Mouse (Mus musculus) cerebellum, postnatal 4 days (tissue): ENCODE measurements around the gene Ptch2.

ENCODE experiments used
- DNase-seq, 2 experiments: peaks; one replicate each; pipeline ENCODE4 v3.0.0; 2022; ENCODE audit warnings: low spot score in 2 of 2, mixed read lengths in 1 of 2

Gene Ptch2

DNA sequence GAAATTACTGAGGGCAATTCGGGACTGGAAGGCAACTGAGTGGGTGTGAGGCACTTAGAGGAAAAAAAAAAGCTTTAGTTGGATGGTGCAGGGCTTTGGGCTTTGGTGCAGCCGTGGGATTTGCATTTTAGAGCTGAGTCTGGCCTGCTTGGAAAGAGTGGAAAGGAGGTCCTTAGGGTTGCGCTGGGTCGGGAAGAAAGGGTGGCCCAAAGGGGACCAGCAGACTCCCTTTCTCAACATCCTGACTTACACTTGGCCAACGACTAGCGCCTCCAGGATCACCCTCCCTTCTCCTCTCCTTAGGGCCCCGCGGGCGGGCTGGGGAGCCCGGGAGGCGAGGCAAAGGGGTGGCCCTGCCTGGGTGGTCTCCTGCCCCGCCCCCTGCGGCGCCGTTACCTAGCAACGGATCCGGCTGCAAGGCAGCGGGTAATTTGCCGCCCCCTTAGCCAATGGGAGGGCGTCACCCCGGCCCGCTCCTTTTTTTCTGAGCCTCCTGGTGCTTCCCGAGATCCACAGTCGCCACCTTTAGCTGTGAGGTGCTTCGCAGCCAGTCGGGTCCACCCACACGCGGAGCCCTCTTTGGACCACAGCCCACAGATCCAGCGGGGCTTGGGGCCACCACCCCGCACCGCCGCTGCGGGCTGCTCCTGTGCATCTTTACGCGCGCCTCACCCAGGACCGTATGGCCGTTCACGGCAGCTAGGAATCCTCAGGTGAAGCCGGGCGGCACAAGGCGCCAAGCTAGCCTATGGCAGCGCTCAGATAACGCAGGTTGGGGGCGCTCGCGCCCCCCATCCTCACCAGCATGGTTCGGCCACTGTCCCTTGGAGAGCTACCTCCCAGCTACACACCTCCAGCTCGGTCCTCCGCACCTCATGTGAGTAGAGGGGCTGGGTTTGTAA is at the start of gene Ptch2:
Gene Ptch2, plus strand, starts transcription at position 525 of the 902 bp plus-strand sequence.
- DNase-seq, result peak; percentile 67 to 89

DNA sequence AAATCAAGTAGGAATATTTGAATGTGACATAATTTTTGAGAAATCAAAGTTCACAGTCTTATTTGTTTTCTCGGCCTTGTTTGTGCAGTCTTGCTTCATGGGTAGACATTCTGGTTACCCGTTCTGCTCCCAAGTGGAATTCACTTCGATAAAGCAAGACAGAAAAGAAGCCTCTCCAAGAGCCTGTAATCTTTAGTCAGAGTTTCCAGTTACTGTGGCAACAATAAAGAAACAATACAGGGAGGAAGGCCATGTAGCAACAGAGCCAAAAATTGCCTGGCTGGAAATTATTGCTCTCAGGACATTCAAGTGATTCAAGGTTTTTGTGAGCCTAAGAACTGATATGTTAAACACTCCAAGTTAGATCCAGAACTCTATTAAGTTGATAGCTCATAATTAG is 47.0 kb upstream of the Ptch2 start:
- DNase-seq, result no peak

DNA sequence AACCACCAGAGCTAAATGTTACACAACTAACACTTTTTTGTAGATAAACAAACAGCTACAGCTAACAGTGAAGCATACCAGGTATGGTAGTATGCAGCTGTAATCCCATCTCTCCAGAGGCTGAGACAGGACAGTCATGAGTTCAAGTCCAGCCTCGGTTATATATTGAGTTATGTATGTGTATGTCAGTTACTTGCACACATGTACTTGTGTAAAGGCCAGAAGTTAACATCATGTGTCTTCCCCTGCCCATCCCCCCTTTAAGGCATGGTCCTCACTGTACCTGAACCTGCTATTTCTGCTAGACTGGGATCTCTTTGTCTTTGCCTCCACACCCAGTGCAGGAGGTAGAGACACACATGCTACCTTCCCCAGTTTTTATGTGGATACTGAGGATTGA is 46.4 kb upstream of the Ptch2 start:
- DNase-seq, result no peak

DNA sequence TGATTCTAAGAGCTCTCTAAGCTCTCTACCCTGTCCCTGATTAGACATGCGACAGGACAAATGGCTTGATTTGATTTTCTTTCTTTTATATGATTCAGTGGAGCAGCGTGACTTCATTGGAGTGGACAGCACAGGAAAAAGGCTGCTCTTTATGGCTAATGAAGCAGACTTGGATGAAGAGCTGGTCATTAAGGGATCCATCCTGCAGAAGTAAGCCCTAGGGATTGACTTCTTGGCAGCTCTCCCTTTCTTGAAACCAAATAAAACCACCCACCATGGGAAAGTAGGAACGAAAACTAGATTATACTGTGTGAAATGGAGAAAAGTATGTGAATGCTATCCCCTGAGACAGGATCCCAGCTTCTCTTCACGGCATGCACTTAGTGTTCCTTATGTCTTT is 43.2 kb upstream of the Ptch2 start:
- DNase-seq, result peak in 1 of 2 experiments; percentile 37

DNA sequence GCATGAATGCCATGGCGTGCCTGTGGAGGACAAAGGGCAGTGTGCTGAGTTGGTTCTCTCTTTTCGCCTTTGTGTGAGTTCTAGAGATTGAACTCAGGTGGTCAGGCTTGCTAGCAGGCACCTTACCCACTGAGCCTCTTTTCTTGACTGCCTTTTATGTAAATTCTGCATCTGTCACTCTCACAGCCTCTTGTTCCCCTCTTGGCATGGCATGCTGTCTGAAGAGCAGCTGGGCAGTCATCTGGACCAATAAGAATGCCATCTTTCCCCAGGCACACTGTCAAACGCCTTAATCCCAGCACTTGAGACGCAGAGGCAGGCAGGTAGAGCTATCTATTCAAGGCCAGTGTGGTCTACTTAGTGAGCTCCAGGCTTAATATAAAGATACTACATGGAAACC is 41.9 kb upstream of the Ptch2 start:
- DNase-seq, result peak in 1 of 2 experiments; percentile 8

DNA sequence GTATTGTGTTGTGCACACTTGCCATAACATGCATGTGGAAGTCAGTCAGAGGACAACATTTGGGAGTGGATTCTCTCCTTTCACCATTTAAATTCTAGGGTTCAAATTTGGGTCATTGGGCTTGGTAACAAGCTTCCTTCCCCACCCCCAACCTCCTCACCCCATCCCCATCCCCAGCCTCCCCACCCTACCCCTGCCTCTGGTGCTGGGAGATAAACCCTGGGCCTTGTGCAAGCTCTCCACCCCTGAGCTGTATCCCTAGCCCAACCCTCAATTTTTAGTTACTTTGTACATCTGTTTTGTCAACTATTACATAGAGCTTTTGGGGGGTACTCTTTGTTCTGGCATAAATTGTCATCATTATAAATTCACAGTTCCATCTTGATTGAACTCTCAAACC is 39.8 kb upstream of the Ptch2 start:
- no peak for DNase-seq

DNA sequence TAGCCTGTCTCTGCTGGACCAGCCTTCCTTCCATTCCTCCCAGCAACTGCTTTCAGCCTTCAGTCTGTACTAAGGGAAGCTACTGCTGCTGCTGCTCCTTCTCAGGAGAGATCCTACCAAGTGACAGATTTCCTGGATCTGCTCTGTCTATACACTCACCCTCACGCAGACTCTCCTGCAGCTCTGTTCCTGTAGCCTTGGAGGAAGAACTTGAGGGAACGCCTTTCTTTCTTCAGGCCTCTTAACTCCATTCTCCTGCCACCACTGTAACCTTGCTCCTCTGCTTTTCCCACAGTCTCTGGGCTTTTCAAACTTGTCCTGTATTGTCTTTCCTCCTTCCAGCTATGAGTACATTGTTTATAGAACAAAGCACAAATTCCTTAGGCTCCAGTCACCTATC is 39.4 kb upstream of the Ptch2 start:
- no peak for DNase-seq

DNA sequence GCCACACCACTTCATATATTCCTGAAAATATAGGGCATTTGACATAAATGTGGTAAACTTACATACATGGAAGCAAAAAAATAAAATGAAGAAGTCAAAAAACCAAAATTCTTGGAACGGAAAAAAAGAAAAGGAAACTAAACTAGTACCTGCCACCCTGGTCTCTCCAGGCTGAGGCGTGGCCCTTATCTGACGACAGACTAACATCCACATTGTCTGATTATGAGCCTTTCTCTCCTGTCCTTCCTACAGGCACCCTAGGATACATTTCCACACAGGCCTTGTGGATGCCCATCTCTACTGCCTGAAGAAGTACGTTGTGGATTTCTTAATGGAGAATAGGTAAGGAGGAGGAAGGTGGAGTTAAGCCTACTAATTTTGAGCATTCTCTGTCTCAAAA is 37.4 kb upstream of the Ptch2 start:
- no peak for DNase-seq

DNA sequence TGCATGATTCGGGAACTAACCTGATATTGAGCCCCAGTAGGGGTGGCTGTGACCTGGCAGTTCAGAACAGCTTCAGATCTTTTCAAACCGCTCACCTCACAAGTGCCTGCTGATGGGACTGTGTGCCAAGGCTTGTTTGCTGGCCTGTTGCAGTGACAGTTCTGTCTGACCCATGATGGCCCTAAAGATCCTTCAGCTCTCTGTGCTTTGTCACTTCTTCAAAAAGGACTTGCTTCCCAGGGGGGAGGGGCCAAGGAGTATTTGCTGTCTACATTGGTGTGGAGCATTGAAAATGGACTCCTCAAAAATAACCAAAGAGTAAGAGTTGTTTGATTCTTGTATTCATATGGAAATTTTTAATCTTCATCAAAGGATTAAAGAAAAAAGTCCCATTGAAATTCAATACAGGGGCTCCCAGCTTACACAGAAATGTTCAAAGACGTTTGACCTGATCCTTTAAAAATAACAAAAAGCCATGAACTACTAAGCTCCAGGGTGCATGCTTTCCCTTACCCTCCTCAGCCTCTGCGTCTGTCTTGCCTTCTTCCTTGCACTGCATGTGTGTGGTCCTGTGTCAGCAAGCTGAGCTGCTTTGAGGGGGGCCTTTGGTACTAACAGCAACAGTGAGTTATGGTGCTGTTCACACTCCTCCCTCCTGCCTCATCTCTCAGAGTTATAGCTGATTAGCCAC is 33.0 kb upstream of the Ptch2 start:
- no peak for DNase-seq

DNA sequence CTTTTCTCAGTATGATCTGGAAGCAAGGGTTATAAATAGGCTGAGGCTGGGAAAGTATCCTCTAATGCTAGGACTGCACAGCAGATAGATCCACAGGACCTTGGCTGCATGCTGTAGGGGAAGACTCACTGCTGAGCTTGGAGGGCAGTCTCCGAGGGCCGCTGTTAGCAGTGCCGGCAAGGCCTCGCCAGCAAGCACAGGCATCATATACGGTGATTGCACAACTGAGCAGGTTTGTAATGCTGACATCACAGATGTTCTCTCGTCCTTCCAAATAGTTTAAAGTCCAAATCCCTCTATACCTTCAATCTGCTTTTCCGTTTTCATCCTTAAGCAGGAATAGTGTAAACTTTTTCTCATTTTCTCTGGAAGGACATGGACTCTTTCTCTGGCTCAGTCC is 27.8 kb upstream of the Ptch2 start:
- no peak for DNase-seq

DNA sequence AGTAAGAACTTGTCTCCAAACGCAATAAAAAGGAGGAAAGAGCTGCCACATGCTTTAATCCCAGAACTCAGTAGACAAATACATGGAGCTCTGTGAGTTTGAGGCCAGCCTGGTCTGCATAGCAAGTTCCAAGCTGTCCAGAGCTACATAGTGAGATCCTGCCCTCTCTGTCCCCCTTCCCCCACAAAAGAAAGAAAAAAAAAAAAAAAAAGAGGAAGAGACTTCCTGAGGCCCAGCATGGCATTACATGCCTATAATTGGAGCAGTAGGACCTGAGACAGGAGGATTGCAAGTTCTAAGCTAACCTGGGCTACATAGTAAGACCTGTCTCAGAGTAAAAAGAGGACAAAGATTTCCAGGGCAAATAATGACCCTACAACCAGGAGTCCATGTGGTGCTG is 26.2 kb upstream of the Ptch2 start:
- DNase-seq, result no peak

DNA sequence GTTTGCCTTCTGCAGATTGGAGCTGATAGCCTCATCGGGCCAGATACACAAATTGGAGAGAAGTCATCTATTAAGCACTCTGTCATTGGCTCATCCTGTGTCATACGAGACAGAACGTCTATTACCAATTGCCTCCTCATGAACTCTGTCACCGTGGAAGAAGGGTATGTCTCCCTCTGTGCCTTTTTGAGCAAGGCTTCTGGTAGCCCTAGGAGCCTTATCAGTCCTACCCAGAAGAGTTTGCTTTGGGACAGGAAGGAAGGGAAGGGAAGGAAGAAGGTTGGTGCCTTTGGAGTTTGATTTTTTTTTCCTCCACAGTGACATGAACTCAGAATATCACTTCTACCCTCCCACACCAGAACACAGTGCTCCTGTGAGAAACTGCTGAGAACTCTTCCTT is 25.3 kb upstream of the Ptch2 start:
- DNase-seq, result no peak

DNA sequence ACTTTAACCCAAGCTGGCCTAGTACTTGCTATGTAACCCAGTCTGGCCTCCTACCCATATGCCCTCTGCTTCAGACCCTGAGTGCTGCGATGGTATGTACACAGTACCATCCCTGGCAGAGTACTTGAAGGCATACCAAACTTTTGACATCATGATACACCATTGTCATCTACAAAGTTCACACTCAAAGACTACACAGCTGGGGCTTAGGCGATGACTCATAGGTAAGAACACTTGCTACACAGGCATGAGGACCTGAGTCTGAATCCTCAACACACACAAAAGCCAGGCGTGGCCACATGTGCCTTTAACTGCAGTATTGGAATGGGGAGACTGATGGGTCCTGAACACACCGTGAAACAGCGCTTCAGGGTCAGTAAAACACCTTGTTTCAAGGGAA is 24.7 kb upstream of the Ptch2 start:
- DNase-seq, result no peak

DNA sequence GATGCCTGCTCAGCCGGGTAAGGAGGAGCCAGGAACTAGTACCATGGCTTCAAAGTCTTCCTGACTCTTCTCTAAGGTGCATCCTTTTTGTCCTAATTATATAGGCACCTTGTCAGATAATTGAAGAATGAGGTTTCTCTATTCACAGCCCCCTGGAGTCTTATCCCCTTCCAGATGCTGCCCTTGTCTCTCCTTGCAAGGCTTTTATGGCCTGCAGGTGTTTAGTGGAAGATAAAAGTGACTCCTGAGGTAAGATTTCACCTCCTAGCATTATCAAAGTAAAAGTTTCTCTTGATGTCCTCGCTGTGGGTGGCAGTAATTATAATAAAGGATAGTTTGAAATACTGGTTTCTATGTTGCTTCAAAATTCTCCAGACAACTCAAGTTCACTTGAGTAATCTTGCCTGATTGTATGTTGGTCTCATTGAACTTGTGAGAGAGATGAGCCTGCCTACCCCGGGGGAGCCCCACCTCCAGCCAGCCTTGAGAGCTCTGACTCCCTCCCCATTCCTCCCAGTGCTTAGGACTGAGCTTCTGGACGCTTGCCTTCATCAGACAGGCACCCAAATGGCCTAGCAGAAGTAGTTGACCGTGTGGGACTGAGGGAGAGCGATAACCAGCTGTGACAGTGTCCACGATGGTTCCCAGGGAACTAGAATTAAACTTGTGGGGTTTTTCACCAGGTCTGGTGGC is 7.8 kb upstream of the Ptch2 start:
- no peak for DNase-seq

DNA sequence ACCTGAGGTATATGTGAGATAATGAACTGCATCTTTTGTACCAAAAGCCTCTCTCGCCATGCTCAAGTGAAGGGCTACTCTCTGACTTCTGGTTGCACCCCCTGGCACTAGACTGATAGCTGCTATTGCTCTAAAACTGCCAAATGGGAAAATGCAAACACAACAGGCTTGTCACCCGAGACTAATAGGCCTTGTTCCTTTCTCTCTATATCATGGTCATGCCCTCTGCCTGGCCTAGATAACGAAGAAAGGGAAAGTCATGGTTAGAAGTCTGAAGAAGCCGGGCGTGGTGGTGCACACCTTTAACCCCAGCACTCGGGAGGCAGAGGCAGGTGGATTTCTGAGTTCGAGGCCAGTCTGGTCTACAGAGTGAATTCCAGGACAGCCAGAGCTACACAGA is 5.3 kb upstream of the Ptch2 start:
- no peak for DNase-seq

DNA sequence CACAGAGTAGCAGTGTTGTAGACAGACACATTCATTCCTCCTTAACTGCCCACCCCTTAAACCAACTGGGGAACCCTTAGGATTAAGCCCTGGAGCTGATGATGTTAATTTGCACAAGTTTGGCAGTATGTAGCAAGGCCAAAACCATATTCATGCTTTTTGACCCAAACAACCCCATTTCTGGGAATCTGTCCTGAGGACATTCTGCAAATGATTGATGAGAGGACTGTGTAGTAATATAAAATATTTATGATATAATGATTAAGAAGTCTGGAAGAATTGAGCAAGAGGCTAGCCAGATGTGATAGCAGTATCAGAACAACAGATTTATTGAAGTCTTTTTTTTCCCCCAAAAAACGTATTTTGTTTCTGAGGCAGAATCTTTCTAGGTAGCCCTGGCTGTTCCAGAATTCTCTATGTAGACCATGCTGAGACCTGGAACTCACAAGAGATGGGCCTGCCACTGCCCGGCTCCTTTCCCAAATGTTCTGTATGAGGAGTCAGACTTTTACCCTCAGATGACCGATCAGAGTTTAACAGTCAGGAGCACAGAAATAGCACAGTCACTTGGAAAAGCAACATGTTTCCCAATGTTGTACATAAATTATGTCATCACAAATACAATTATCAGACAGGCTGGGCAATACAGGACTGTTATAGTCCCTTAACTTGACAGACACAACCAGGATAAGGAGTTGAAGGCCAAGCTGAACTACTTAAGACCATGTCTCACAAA is 1.1 kb upstream of the Ptch2 start:
- DNase-seq, result no peak

DNA sequence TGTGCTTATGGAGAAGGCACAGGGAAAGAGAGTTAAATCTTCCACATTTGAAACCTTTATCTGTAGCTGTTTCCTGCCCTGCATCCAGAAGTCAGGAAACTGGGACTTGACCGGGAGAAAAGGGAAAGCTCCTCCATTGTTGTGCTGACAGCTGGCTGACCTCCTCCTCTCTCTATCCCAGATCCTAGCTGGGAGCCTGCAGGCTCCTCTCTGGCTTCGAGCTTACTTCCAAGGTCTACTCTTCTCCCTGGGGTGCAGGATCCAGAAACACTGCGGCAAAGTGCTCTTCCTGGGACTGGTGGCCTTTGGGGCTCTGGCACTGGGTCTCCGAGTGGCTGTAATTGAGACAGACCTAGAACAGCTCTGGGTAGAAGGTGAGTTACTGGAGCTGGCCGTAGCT is 791 bp downstream of the Ptch2 start:
- DNase-seq, result no peak

DNA sequence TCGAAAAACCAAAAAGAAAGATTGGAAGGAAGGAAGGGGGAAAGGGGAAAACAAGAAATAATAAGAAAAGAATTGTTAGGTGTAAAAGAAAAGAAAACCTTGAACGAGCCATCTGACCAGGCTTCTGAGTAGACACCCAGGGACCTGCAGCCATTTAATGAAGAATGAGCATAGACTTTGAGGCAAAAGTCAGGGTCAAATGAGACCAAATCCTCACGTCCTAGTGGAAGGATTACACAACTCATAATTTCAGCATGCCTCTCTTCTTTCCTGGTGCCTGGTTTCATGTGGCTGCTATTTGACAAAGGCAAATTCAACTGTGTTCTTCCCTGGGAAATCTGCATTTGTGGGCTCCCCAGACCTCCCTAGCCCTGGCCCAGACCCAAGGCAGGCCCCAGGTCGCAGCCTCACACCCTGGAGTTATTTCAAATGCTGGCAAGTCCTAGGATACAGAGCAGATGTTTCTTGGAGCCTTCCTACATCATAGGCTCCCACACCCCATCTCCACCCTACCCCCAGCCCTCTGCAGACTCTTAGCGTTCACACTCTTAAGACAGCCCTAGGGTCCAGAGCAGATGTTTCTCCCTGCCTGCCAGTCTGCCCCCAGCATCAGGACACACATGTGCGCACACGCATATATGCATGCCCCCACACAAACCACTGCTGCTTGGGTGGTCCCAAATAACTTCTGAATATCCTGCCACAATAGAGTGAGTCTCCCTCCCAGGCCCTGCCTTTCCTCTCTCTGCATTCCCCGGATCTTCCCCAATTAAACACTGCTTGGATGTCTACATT is 2.3 kb downstream of the Ptch2 start:
- no peak for DNase-seq

DNA sequence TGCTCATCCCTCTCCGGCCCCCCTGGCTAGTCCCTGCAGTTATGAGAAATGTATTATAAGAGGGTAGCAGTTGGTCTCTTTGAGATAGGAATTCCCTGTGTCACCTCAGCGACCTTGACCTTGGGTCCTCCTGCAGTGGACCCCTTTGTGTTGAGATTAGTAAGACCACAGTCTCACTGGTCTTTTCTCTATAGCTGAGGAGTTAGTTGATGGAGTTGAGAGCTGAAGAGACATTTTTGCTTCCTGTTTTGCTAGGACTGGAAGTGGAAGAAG is 2.8 kb downstream of the Ptch2 start:
- no peak for DNase-seq

DNA sequence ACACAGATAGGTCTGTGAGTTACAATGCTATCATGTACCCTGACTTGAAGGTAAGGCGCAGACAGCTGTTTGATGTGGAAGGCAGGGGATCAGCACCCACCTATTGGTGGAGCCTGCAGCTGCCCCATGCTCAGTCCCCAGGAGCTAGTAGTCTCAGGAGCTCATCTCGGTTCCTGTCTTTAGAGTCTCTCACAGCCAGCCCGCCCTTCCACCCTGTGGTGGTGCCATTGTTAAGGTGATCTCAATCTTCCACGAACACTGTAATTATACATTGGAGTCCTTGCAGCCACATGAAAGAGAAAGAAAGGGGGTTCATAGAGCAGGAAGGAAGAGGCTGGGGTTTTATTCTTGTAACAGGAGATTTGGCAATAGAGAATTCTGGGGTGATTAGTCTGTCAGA is 4.2 kb downstream of the Ptch2 start:
- DNase-seq, result no peak

DNA sequence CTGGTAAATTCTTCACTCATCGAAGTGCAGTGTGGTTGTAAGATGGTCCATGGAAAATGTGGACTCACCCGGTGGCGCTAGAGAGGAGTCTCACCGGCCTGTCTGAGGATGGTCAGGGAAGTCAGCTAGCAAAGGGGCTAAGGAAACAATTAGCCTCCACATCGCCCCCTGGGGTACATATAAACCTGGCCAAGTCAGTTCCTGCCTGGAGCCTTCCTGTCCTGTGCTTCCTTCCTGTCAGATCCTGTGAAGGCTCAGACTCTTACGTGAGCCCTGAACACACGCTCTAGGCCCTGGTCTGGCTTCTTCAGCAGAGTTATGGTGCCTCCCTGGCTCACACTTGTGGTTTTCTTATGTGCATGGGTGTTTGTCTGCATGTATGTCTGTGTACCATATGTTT is 5.3 kb downstream of the Ptch2 start:
- DNase-seq, result peak in 1 of 2 experiments; percentile 47
